In genomic region chr1:38199669-38200635, GRCm38 (mm10) we compare ENCODE assay signal across 9 mouse cellular contexts.
DNase-seq lines count a peak whose midpoint lies in the region; ATAC-seq lines count a peak whose summit lies in the region.
"Had no signal": no experiment of that assay in that cellular context is flagged by ENCODE, and none has a peak within 500 bp of the region (broad histone marks: within the 10 kb centered on the region; RNA-seq: fewer than 3 reads in every experiment).

No protein-coding gene starts in this region.

- 63% methylated on average over 17 of the region's 17 CpGs for WGBS in heart, embryonic 12.5 days

- H3K4me1 ChIP-seq in heart, embryonic 12.5 days (replicated peaks) = peaks cover 15% of the 10 kb centered on the region

- ATAC-seq in heart, embryonic 12.5 days (ENCODE audit: insufficient number of reproducible peaks, low FRiP score) = no peak
- ATAC-seq in CD4-positive, CD25-positive, alpha-beta regulatory T cell, adult 4 months = no peak

- H3K9ac ChIP-seq in heart, embryonic 12.5 days = no peak overlapping the region

- H3K4me2 ChIP-seq in heart, embryonic 12.5 days = no peak overlapping the region

- no peaks in the 10 kb centered on the region for H3K9me3 ChIP-seq in heart, embryonic 12.5 days (replicated peaks)

- no peaks in the 10 kb centered on the region for H3K36me3 ChIP-seq in heart, embryonic 12.5 days

- peak overlapping the region; percentile 70 for H3K27ac ChIP-seq in heart, embryonic 12.5 days (ENCODE audit: poor library complexity, severe bottlenecking)

- H3K4me3 ChIP-seq in heart, embryonic 12.5 days = no peak overlapping the region
- H3K4me3 ChIP-seq: myocyte had no signal

- DNase-seq in embryo, embryonic 10.5 days (ENCODE audit: low spot score) = peak; percentile 37
- DNase-seq in embryo, embryonic 11 days = no peak
- DNase-seq in cerebellum, postnatal 14 days = peak; percentile 90 to 93
- peak; percentile 55 to 68 for DNase-seq in layer of hippocampus, postnatal 36 days
- DNase-seq in thymus, postnatal 25 days = no peak
- DNase-seq in liver = no peak

- no peaks in the 10 kb centered on the region for H3K27me3 ChIP-seq in heart, embryonic 12.5 days (replicated peaks)

Comparison
In these comparisons a context has a peak if more than half of its experiments do, and no peak if none do; other contexts are left out.
1. DNase-seq: peak in embryo, embryonic 10.5 days (single experiment), cerebellum, postnatal 14 days (2 of 2) and layer of hippocampus, postnatal 36 days (2 of 2); none in embryo, embryonic 11 days (single experiment), thymus, postnatal 25 days (single experiment) and liver (single experiment).